Mouse (Mus musculus) neural tube, embryonic 11.5 days (tissue): Measurements from ENCODE around the gene Cox18. TPM values are rescaled to one million over a fixed set of nuclear protein-coding genes. Genes with fewer than 3 reads are reported as not detected.
A peak's percentile ranks its signal among the peaks of the same experiment; 100 is the strongest.
"Not testable (repeated sequence)": the region's sequence is repeated elsewhere in the genome, so short reads cannot be mapped to it uniquely, and the experiment has no call there.

ENCODE experiments used
- ATAC-seq: fragments of 200-750 bp; cut with Nextera tagmentation; 2 replicates; pipeline ENCODE4 v1.8.0; 2017; ENCODE audit warnings: moderate number of reproducible peaks, mild to moderate bottlenecking, moderate TSS enrichment, moderate library complexity; ENCODE audit not compliant: insufficient read depth, low FRiP score, low TSS enrichment
- DNase-seq: peaks from one replicate; pipeline ENCODE4 v3.0.0-alpha.2; 2015; ENCODE audit warnings: low spot score
- H3K27ac ChIP-seq: fragments of 300-500 bp; sonication (generic); 2 replicates; pipeline ENCODE4 v1.5.1; 2014; ENCODE audit warnings: low read depth, mild to moderate bottlenecking, low read length
- H3K27me3 ChIP-seq: fragments of 300-500 bp; sonication (generic); 2 replicates; pipeline ENCODE4 v1.6.1; 2014; ENCODE audit warnings: mild to moderate bottlenecking, low read length, mixed read lengths; ENCODE audit not compliant: control insufficient read depth, insufficient read depth
- H3K36me3 ChIP-seq: fragments of 300-500 bp; sonication (generic); 2 replicates; pipeline ENCODE4 v1.6.1; 2014; ENCODE audit warnings: mild to moderate bottlenecking, low read length, moderate library complexity, mixed read lengths; ENCODE audit not compliant: control insufficient read depth, insufficient read depth
- H3K4me1 ChIP-seq: fragments of 300-500 bp; sonication (generic); 2 replicates; pipeline ENCODE4 v1.6.1; 2014; ENCODE audit warnings: low read length, mixed read lengths; ENCODE audit not compliant: control insufficient read depth, insufficient read depth
- H3K4me2 ChIP-seq: fragments of 300-500 bp; sonication (generic); 2 replicates; pipeline ENCODE4 v1.6.1; 2014; ENCODE audit warnings: low read depth, mild to moderate bottlenecking, moderate library complexity
- H3K4me3 ChIP-seq: fragments of 300-500 bp; sonication (generic); 2 replicates; pipeline ENCODE4 v1.5.1; 2014; ENCODE audit warnings: low read depth, low read length
- H3K9ac ChIP-seq: fragments of 300-500 bp; sonication (generic); 2 replicates; pipeline ENCODE4 v1.6.1; 2014; ENCODE audit warnings: mild to moderate bottlenecking, low read length
- H3K9me3 ChIP-seq: fragments of 300-500 bp; sonication (generic); 2 replicates; pipeline ENCODE4 v1.6.1; 2016; ENCODE audit warnings: low read length; ENCODE audit not compliant: control insufficient read depth
- WGBS: fragments of 180-500 bp; shearing (Covaris S2); extraction: QIAGEN DNeasy Blood & Tissue Kit; methylation state at CpG from one replicate; pipeline ENCODE4 v1.1.7; 2014; 5-methylcytosine and 5-hydroxymethylcytosine counted together
- polyA plus RNA-seq: library from polyadenylated mRNA; unstranded; fragments of >200 nt; fragmentation: Nextera tagmentation; extraction: Ambion mirVana; gene quantifications from 2 replicates; pipeline ENCODE4 v1.2.1, GENCODE M21; 2014

Cox18 gene
- polyA plus RNA-seq, result 29.0 and 29.2 TPM in 2 replicates

DNA sequence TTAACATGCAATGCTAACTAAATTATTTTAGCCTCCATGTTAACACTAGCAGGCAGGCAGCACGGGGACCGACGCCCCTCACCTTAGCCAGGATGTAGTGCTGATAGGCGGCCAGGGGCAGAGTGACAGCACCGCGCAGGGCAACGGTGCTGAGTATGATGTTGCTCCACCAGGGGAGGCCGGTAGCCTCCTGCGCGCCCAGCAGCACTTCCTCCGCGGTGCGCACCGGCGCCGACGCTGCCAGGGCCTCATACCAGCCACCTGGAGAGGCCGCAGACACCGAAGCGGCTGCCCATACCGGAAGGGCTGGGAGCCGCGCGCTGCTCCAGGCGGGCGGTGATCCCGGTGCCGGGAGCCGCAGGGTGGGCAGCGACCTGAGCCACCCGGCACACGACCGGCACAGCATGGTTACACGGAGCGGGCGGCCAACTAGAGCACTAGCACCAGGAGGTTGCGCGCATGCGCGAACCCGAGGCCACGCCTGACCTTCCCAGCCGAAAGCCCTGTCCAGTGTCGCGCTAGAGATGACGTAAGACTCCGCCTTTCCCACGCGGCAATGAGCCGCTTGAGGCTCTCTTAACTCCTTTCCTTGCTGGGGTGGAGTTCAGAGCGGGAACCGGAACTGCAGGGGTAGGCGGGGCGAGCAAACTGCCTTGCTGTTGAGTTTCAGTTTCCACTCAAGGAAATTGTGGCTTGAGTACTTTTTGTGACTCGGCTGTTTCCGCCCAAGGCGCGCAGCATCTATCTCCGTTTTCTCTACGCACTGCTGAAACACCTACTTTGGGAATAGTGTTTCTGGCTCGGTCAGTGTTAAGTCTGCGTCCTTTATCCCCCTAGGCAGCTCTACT is at the start of gene Cox18:
Gene Cox18 (minus strand): TSS at position 468 of the 848 bp plus-strand sequence.
- H3K4me3 ChIP-seq, result peak within 1 kb of the TSS; percentile 80
- peak; percentile 98 for DNase-seq
- peak within 1 kb of the TSS; percentile 81 for H3K9ac ChIP-seq
- peak; percentile 96 for ATAC-seq
- H3K9me3 ChIP-seq, result no peaks in the 10 kb centered on the region
- no peaks in the 10 kb centered on the region for H3K27me3 ChIP-seq
- no peaks in the 10 kb centered on the region for H3K36me3 ChIP-seq
- WGBS, result under 1% methylated on average over 61 of the region's 62 CpGs
- H3K27ac ChIP-seq, result peak within 1 kb of the TSS; percentile 72; the same call in 1 of the 2 replicates
- H3K4me2 ChIP-seq, result peak within 1 kb of the TSS; percentile 64
- no peaks in the 10 kb centered on the region; the same call in 1 of the 2 replicates for H3K4me1 ChIP-seq

DNA sequence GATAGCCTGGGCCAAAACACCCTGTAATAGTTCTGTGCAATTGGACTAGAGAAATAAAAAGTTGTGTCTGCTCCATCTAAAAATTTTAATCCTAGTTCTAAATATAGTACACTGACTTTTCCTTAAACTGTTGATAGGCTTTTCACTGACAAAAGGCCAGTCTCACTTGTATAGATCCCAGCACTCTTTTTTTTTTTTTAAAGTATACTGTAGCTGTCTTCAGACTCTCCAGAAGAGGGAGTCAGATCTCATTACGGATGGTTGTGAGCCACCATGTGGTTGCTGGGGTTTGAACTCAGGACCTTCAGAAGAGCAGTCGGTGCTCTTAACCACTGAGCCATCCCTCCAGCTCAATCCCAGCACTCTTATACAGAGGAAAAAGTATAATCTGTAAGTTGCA is 38.4 kb upstream of the Cox18 start:
- H3K27ac ChIP-seq, H3K9ac ChIP-seq, H3K4me1 ChIP-seq, H3K4me3 ChIP-seq, H3K27me3 ChIP-seq, ATAC-seq, H3K9me3 ChIP-seq, DNase-seq, H3K36me3 ChIP-seq, H3K4me2 ChIP-seq: not testable (repeated sequence)
- WGBS, result 82% methylated on average over 2 of the region's 2 CpGs

DNA sequence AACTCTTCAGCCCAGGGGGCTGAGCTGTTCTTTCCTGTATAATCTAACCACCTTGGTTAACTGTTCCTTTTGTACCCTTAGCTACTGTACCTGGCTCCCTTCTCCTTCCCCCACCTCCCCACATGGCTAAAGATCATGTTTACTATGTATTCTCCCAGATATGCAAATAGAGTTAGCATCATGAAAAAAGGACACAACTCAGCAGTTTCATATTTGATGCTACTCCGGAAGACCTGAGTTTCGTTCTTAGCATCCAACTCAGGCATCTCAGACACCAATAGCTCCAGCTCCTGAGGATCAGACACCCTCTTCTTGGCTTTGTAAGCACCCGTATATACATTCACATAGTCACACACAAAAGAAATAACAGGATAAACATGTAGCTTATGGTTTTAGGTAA is 33.2 kb upstream of the Cox18 start:
- Histone ChIP-seq H3K36me3 (peaks cover 9% of the 10 kb centered on the region), H3K9me3 (no peaks in the 10 kb centered on the region), H3K27ac (no peak overlapping the region), H3K9ac (no peak overlapping the region), H3K4me3 (no peak overlapping the region), H3K27me3 (no peaks in the 10 kb centered on the region), H3K4me1 (no peaks in the 10 kb centered on the region), H3K4me2 (no peak overlapping the region)
- WGBS, result 91% methylated on average over 3 of the region's 3 CpGs
- ATAC-seq, result no peak
- no peak for DNase-seq

DNA sequence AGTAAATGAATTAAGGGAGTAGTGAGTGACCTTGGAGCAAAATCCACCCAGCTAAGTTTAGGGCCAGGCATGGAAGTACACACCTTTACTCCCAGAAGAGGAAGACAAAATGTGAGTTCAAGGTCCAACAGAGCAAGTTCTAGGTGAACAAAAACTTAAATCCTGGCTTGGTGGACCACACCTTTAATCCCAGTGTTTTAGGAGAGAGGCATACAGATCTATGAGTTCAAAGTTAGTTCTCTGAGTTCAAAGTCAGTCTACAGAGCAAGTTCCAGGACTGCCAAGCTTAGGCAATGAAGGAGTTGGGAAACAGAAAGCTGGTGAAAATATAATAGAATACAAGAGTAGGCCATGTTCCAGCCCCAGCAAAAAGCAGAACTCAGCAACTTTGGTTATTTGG is 23.7 kb upstream of the Cox18 start:
- H3K4me3 ChIP-seq, result no peak overlapping the region
- no peaks in the 10 kb centered on the region for H3K27me3 ChIP-seq
- no peak overlapping the region for H3K9ac ChIP-seq
- ATAC-seq (no peak), DNase-seq (no peak)
- H3K4me1 ChIP-seq, result no peaks in the 10 kb centered on the region
- no peak overlapping the region for H3K27ac ChIP-seq
- H3K36me3 ChIP-seq, result peaks cover 19% of the 10 kb centered on the region
- H3K4me2 ChIP-seq, result no peak overlapping the region
- no peaks in the 10 kb centered on the region for H3K9me3 ChIP-seq

DNA sequence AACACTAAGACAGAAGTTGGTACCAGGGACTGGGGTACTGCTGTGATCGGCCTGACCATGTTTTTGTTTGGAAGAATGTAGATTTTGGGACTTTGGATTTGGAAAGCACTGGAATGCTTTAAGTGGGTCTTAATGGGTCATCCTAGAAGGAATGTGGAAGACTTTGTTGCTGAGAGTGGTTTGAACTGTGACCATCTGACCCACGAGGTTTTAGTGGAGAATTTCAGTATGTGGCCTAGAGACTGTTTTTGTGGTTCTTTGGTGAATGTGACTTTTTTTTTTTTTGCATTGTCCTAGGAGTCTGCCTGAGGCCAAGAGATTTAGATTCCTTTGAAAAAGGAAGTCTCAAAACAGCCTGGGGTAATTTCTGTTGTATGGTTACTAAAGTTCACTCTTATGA is 23.2 kb upstream of the Cox18 start:
- ATAC-seq (no peak), DNase-seq (no peak)
- Histone ChIP-seq H3K36me3 (peaks cover 16% of the 10 kb centered on the region), H3K4me3 (no peak overlapping the region), H3K4me2 (no peak overlapping the region), H3K4me1 (no peaks in the 10 kb centered on the region), H3K27me3 (no peaks in the 10 kb centered on the region), H3K27ac (no peak overlapping the region), H3K9ac (no peak overlapping the region), H3K9me3 (no peaks in the 10 kb centered on the region)
- WGBS, result 85% methylated on average over 2 of the region's 2 CpGs

DNA sequence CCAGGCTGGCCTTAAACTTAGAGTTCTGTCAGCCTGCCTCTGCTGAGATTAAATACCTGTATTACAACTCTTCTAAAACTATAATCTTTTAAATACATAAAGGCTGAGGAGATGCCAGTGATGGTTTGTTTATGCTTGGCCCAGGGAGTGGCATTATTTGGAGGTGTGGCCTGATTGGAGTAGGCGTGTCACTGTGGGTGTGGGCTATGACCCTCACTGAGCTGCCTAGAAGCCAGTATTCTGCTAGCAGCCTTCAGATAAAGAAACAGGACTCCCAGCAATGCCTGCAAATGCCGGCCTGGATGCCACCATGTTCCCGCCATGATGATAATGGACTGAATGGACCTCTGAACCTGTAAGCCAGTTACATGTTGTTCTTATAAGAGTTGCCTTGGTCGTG is 22.8 kb upstream of the Cox18 start:
- Histone ChIP-seq H3K4me2 (no peak overlapping the region), H3K27me3 (no peaks in the 10 kb centered on the region), H3K27ac (no peak overlapping the region), H3K9ac (no peak overlapping the region), H3K4me3 (no peak overlapping the region), H3K9me3 (no peaks in the 10 kb centered on the region), H3K4me1 (no peaks in the 10 kb centered on the region), H3K36me3 (peaks cover 14% of the 10 kb centered on the region)
- ATAC-seq (no peak), DNase-seq (no peak)
- 81% methylated on average over 4 of the region's 4 CpGs for WGBS

DNA sequence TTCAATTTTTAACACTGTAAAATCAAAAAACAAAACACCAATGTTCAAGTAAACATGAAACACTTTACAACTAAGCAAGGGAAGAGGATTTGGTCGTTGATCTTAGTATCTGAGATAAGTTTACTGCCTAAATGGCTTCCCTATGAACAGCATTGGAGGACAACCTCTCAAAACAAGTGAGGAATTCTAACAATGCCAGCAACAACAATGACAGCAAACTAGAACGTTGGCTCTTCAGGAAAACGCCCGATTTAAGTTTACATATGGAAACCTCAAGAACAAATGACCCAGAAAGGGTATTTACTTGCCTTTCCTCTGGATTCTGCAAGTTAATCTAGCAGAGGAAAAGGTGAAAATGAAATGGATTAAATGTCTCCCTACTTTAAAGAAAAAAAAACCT is 21.6 kb upstream of the Cox18 start:
- Histone ChIP-seq H3K9ac (no peak overlapping the region), H3K27me3 (no peaks in the 10 kb centered on the region), H3K36me3 (peaks cover 14% of the 10 kb centered on the region), H3K27ac (no peak overlapping the region), H3K4me3 (no peak overlapping the region), H3K4me2 (no peak overlapping the region), H3K4me1 (no peaks in the 10 kb centered on the region), H3K9me3 (no peaks in the 10 kb centered on the region)
- 70% methylated on average over 4 of the region's 4 CpGs for WGBS
- DNase-seq (no peak), ATAC-seq (no peak)

DNA sequence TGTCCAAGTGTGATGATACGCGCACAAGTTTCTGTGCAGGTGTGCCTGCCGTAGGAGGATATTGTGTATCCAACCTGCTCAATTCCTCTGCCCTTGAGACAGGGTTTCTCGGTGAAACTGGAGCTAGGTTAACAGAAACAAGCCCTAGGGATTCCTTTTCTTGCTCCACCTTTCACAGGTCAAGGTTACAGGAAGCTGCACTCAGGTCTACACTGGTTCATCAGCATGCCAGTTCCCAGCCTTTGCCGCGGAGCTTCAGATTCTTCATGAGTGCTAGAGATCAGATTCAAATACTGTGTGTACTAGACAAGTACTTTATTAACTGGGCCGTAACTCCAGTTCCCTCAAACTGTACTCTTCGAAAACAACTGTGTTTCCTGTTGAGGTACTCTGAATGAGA is 11.4 kb upstream of the Cox18 start:
- Histone ChIP-seq H3K9ac (no peak overlapping the region), H3K27me3 (no peaks in the 10 kb centered on the region), H3K4me3 (no peak overlapping the region), H3K9me3 (no peaks in the 10 kb centered on the region), H3K36me3 (no peaks in the 10 kb centered on the region; the same call in 1 of the 2 replicates), H3K4me2 (no peak overlapping the region), H3K4me1 (no peaks in the 10 kb centered on the region), H3K27ac (no peak overlapping the region)
- DNase-seq, result no peak
- WGBS, result 97% methylated on average over 8 of the region's 8 CpGs
- no peak for ATAC-seq

DNA sequence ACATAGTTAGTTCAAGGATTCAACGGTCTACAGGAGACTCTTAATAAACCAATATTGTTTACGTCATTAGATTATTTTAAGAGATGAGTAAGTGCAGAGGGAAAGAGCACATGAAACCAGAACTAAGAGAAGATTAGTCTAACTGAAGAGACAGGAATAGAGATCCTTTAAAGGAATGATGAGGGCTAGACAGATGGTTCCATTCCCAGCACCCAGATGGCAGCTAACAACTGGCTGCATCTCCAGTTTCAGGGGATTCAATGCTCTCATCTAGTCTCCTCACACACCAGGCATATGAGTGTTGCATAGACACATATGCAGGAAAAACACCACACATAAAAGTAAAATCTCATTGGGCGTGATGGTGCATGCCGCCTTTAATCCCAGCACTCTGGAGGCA is 9.5 kb upstream of the Cox18 start:
- Histone ChIP-seq H3K27me3 (no peaks in the 10 kb centered on the region), H3K9me3 (no peaks in the 10 kb centered on the region), H3K4me2 (no peak overlapping the region), H3K27ac (no peak overlapping the region), H3K9ac (no peak overlapping the region), H3K4me1 (no peaks in the 10 kb centered on the region), H3K36me3 (no peaks in the 10 kb centered on the region; the same call in 1 of the 2 replicates), H3K4me3 (no peak overlapping the region)
- WGBS, result 98% methylated on average over 4 of the region's 4 CpGs
- DNase-seq, result no peak
- no peak for ATAC-seq
